Mouse (Mus musculus) CH12.LX (cell line): ENCODE data around the gene Laptm4a. TPM values are rescaled to one million over a fixed set of nuclear protein-coding genes. Genes with fewer than 3 reads are reported as not detected.

Source experiments
- DNase-seq: peaks from one replicate; pipeline ENCODE4 v3.0.0-alpha.2; 2013; ENCODE audit errors: extremely low read depth
- H3K27ac ChIP-seq: 2 replicates; pipeline ENCODE4 v1.5.1; 2012; ENCODE audit warnings: low read depth, mild to moderate bottlenecking, control low read depth, moderate library complexity; ENCODE audit not compliant: insufficient read depth
- H3K27me3 ChIP-seq: replicated peaks from 2 replicates; pipeline ENCODE3; 2012; ENCODE audit warnings: inconsistent platforms
- H3K36me3 ChIP-seq, 2 experiments: replicated peaks in 1 of 2; 2 replicates each; pipeline versions ENCODE3 to v1.6.1; 2012; ENCODE audit warnings: inconsistent platforms in 1 of 2, low read length in 1 of 2, mild to moderate bottlenecking in 1 of 2, mixed read lengths in 1 of 2, moderate library complexity in 1 of 2; ENCODE audit not compliant: control insufficient read depth in 1 of 2, insufficient read depth in 1 of 2
- H3K4me1 ChIP-seq, 2 experiments: 2 replicates each; pipeline ENCODE4 v1.6.1; 2012; ENCODE audit warnings: inconsistent platforms in 1 of 2, moderate library complexity in 1 of 2; ENCODE audit not compliant: insufficient read depth in 2 of 2, control insufficient read depth in 1 of 2
- H3K4me2 ChIP-seq: 2 replicates; pipeline ENCODE4 v1.6.1; 2012; ENCODE audit warnings: low read depth, mild to moderate bottlenecking, control low read depth; ENCODE audit not compliant: poor library complexity, insufficient read depth, severe bottlenecking
- H3K4me3 ChIP-seq, 3 experiments: fragments of 150-350 bp in 1 of 3; sonication (generic) in 1 of 3; replicated peaks in 1 of 3; 2 replicates each; pipeline versions ENCODE3 to v1.5.1; 2011 to 2012; ENCODE audit warnings: low read depth in 2 of 3, low read length in 2 of 3, mild to moderate bottlenecking in 2 of 3, moderate library complexity in 2 of 3, control low read depth in 1 of 3, improper control_type of control experiment in 1 of 3, inconsistent platforms in 1 of 3, mixed read lengths in 1 of 3; ENCODE audit not compliant: poor library complexity in 1 of 3
- H3K79me2 ChIP-seq: replicated peaks from 2 replicates; pipeline ENCODE4 v1.6.1; 2012; ENCODE audit warnings: mild to moderate bottlenecking, moderate library complexity; ENCODE audit not compliant: control insufficient read depth, poor library complexity, insufficient read depth, severe bottlenecking; ENCODE audit errors: extremely low read depth
- H3K9ac ChIP-seq: 2 replicates; pipeline ENCODE4 v1.6.1; 2012; ENCODE audit warnings: low read depth, mild to moderate bottlenecking, control low read depth, moderate library complexity; ENCODE audit not compliant: insufficient read depth
- H3K9me3 ChIP-seq: replicated peaks from 2 replicates; pipeline ENCODE3; 2012; ENCODE audit warnings: low read length, inconsistent platforms, mixed read lengths
- CHD1 ChIP-seq: IDR thresholded peaks from 2 replicates; pipeline ENCODE4 v1.6.1; 2012; ENCODE audit warnings: low read depth, low read length, improper control_type of control experiment, inconsistent platforms
- CHD2 ChIP-seq: IDR thresholded peaks from 2 replicates; pipeline ENCODE4 v1.6.1; 2011; ENCODE audit warnings: low read length, improper control_type of control experiment
- CTCF ChIP-seq, 2 experiments: IDR thresholded peaks in 1 of 2; conservative IDR thresholded peaks in 1 of 2; 2 replicates each; pipeline ENCODE4 v1.5.1; 2011 to 2012; ENCODE audit warnings: low read depth in 2 of 2, low read length in 2 of 2, improper control_type of control experiment in 1 of 2, inconsistent platforms in 1 of 2, mild to moderate bottlenecking in 1 of 2, moderate library complexity in 1 of 2
- ELF1 ChIP-seq: IDR thresholded peaks from 2 replicates; pipeline ENCODE4 v1.6.1; 2014; ENCODE audit warnings: low read depth, mild to moderate bottlenecking, inconsistent platforms, low read length, improper control_type of control experiment
- EP300 ChIP-seq: IDR thresholded peaks from 2 replicates; pipeline ENCODE4 v1.6.1; 2011; ENCODE audit warnings: low read length, improper control_type of control experiment
- ETS1 ChIP-seq: conservative IDR thresholded peaks from 2 replicates; pipeline ENCODE4 v1.6.1; 2012; ENCODE audit warnings: low read depth, mild to moderate bottlenecking, inconsistent platforms, low read length, improper control_type of control experiment, moderate library complexity
- GABPA ChIP-seq: IDR thresholded peaks from 2 replicates; pipeline ENCODE4 v1.6.1; 2012; ENCODE audit warnings: low read depth, low read length, improper control_type of control experiment, inconsistent platforms; ENCODE audit not compliant: insufficient replicate concordance
- IRF4 ChIP-seq: IDR thresholded peaks from 2 replicates; pipeline ENCODE4 v1.6.1; 2014; ENCODE audit warnings: low read depth, mild to moderate bottlenecking, inconsistent platforms, low read length, improper control_type of control experiment
- JUN ChIP-seq: IDR thresholded peaks from 2 replicates; pipeline ENCODE4 v1.6.1; 2011; ENCODE audit warnings: low read depth, mild to moderate bottlenecking, low read length, improper control_type of control experiment, moderate library complexity; ENCODE audit not compliant: insufficient read depth
- JUND ChIP-seq: conservative IDR thresholded peaks from 2 replicates; pipeline ENCODE4 v1.6.1; 2011; ENCODE audit warnings: low read depth, low read length, improper control_type of control experiment
- MAFK ChIP-seq: IDR thresholded peaks from 2 replicates; pipeline ENCODE4 v1.6.1; 2011; ENCODE audit warnings: low read length, improper control_type of control experiment; ENCODE audit not compliant: insufficient replicate concordance
- MAX ChIP-seq: IDR thresholded peaks from 2 replicates; pipeline ENCODE4 v1.6.1; 2011; ENCODE audit warnings: low read length, improper control_type of control experiment
- MAZ ChIP-seq: IDR thresholded peaks from 2 replicates; pipeline ENCODE4 v1.6.1; 2012; ENCODE audit warnings: low read depth, mild to moderate bottlenecking, inconsistent platforms, low read length, improper control_type of control experiment, moderate library complexity
- MEF2A ChIP-seq: IDR thresholded peaks from 2 replicates; pipeline ENCODE4 v1.6.1; 2014; ENCODE audit warnings: low read depth, mild to moderate bottlenecking, inconsistent platforms, low read length, improper control_type of control experiment, borderline replicate concordance
- MXI1 ChIP-seq: IDR thresholded peaks from 2 replicates; pipeline ENCODE4 v1.6.1; 2011; ENCODE audit warnings: mild to moderate bottlenecking, low read depth, low read length, improper control_type of control experiment
- NELFE ChIP-seq: IDR thresholded peaks from 2 replicates; pipeline ENCODE4 v1.6.1; 2011; ENCODE audit warnings: low read depth, low read length, improper control_type of control experiment
- PAX5 ChIP-seq: IDR thresholded peaks from 2 replicates; pipeline ENCODE4 v1.6.1; 2012; ENCODE audit warnings: low read length, inconsistent platforms, mixed read lengths
- POLR2A ChIP-seq: IDR thresholded peaks from 2 replicates; pipeline ENCODE4 v1.6.1; 2011; ENCODE audit warnings: low read depth, mild to moderate bottlenecking, improper control_type of control experiment, low read length
- RAD21 ChIP-seq: IDR thresholded peaks from 2 replicates; pipeline ENCODE4 v1.6.1; 2011; ENCODE audit warnings: low read depth, mild to moderate bottlenecking, low read length, improper control_type of control experiment, moderate library complexity
- SIN3A ChIP-seq: IDR thresholded peaks from 2 replicates; pipeline ENCODE4 v1.6.1; 2012; ENCODE audit warnings: low read length, improper control_type of control experiment, inconsistent platforms
- TBP ChIP-seq: conservative IDR thresholded peaks from 2 replicates; pipeline ENCODE4 v1.6.1; 2011; ENCODE audit warnings: low read depth, low read length, improper control_type of control experiment
- TCF12 ChIP-seq: IDR thresholded peaks from 2 replicates; pipeline ENCODE4 v1.6.1; 2014; ENCODE audit warnings: low read depth, mild to moderate bottlenecking, inconsistent platforms, low read length, improper control_type of control experiment
- UBTF ChIP-seq: IDR thresholded peaks from 2 replicates; pipeline ENCODE4 v1.6.1; 2012; ENCODE audit warnings: low read depth, mild to moderate bottlenecking, inconsistent platforms, low read length, improper control_type of control experiment, moderate library complexity
- USF1 ChIP-seq: IDR thresholded peaks from 2 replicates; pipeline ENCODE4 v1.6.1; 2014; ENCODE audit warnings: low read depth, mild to moderate bottlenecking, inconsistent platforms, low read length, improper control_type of control experiment
- USF2 ChIP-seq: conservative IDR thresholded peaks from 2 replicates; pipeline ENCODE4 v1.6.1; 2011; ENCODE audit warnings: low read depth, low read length, improper control_type of control experiment
- ZKSCAN1 ChIP-seq: IDR thresholded peaks from 2 replicates; pipeline ENCODE4 v1.6.1; 2012; ENCODE audit warnings: low read depth, inconsistent platforms, low read length, improper control_type of control experiment, borderline replicate concordance
- ZMIZ1 ChIP-seq: IDR thresholded peaks from 2 replicates; pipeline ENCODE4 v1.6.1; 2012; ENCODE audit warnings: low read depth, mild to moderate bottlenecking, inconsistent platforms, low read length, improper control_type of control experiment
- ZNF384 ChIP-seq: IDR thresholded peaks from 2 replicates; pipeline ENCODE4 v1.6.1; 2012; ENCODE audit warnings: low read depth, low read length, improper control_type of control experiment, inconsistent platforms
- dilution Hi-C: fragments of 300-500 bp; cut with MboI; formaldehyde crosslinking; loops from 2 replicates; pipeline ENCODE4 v1.14.3; 2020; ENCODE audit warnings: low sequenced_read_pairs; ENCODE audit not compliant: extremely low pct_unique_long_range_greater_than_20kb, extremely low pct_ligation_motif_present
- in situ Hi-C: fragments of 300-500 bp; cut with MboI; formaldehyde crosslinking; loops from 3 replicates; pipeline ENCODE4 v1.14.3; 2019; ENCODE audit warnings: low sequenced_read_pairs, low pct_ligation_motif_present, low pct_unique_long_range_greater_than_20kb, mixed read lengths
- polyA plus RNA-seq: library from polyadenylated mRNA; unstranded; fragments of >175 nt; gene quantifications from 2 replicates; pipeline ENCODE4 v1.2.1, GENCODE M21; 2012; ENCODE audit warnings: low read depth; ENCODE audit not compliant: insufficient read length
- total RNA-seq, 2 experiments: library from RNA; depleted of rRNA; stranded (reverse); fragments of 300-350 nt in 1 of 2; fragments of >200 nt in 1 of 2; gene quantifications; 2 replicates each; pipeline ENCODE4 v1.2.3; 2012 to 2014

Laptm4a gene
- total and polyA plus RNA-seq, 3 experiments, result 48.3 to 73.8 (median 64.5) TPM

DNA sequence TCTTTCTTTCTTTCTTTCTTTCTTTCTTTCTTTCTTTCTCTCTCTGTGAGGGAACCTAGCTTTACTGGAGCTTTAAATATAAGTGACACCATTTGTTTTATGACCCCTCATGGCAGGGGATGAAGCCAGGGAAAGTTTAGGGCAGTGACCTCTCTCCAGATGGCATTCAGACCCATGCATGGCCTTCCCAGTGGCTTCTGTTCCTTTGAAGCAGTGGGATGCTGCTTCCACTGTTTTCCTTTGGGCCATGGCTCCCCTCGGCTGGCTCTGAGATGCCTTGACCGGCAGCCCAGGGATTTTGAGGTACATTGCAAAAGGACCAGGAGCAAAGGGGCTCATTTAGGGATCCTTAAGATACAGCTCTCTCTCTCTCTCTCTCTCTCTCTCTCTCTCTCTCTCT, 19.5 kb upstream of the Laptm4a start:
- H3K9ac ChIP-seq, result no peak overlapping the region
- H3K4me3 ChIP-seq, result no peak overlapping the region
- no peak overlapping the region for H3K27ac ChIP-seq
- dilution Hi-C loops, result no loop called here
- in situ Hi-C loops, result no loop called here
- H3K79me2 ChIP-seq, result no peaks in the 10 kb centered on the region
- no peaks in the 10 kb centered on the region for H3K36me3 ChIP-seq
- no peak for DNase-seq
- TF ChIP-seq USF2, result no peak
- no peak for TF ChIP-seq PAX5
- TF ChIP-seq MXI1, result no peak
- no peak for TF ChIP-seq ETS1
- no peak for TF ChIP-seq ZNF384
- no peak for TF ChIP-seq CHD2
- no peak for TF ChIP-seq MAX
- no peak for TF ChIP-seq USF1
- TF ChIP-seq IRF4, result no peak
- no peak for TF ChIP-seq ELF1
- no peak for TF ChIP-seq EP300
- TF ChIP-seq TCF12, result no peak
- TF ChIP-seq UBTF, result no peak
- no peak for TF ChIP-seq JUN
- TF ChIP-seq CHD1, result no peak
- TF ChIP-seq MAZ, result no peak
- no peak for TF ChIP-seq GABPA
- no peak for TF ChIP-seq CTCF (conservative IDR thresholded peaks at IDR 0.05 in 1 of 2, IDR thresholded peaks at IDR 0.05 in 1 of 2; ENCODE audit: low read depth in 2 of 2, low read length in 2 of 2)
- TF ChIP-seq SIN3A, result no peak
- no peak for TF ChIP-seq ZKSCAN1
- H3K9me3 ChIP-seq, result peaks cover 2% of the 10 kb centered on the region
- H3K27me3 ChIP-seq, result no peaks in the 10 kb centered on the region
- no peak overlapping the region for H3K4me2 ChIP-seq
- H3K4me1 ChIP-seq, result peaks cover 0 to 18% of the 10 kb centered on the region in 2 experiments; a peak in 2 of 4 replicates

DNA sequence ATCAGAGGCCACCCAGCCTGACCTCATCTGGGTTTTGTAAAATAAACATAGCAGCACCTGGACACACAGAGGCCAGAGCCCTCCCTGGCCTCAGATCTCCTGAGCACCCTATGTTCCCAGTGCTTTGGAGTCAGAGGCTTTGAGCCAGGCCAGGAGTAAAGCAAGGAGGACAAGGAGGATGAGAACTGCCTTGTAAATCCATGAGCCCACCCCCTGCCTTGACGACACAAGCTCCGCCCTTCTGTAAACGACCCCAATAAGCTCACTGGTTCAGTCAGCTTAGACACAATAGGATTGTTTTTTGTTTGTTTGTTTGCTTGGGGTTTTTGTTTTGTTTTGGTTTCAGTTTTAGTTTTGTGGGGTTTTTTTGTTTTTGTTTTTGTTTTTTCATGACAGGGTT, 19.0 kb upstream of the Laptm4a start:
- Histone ChIP-seq H3K27me3 (no peaks in the 10 kb centered on the region), H3K4me2 (no peak overlapping the region), H3K4me1 (peaks cover 0 to 20% of the 10 kb centered on the region in 2 experiments; a peak in 2 of 4 replicates), H3K9me3 (peaks cover 2% of the 10 kb centered on the region), H3K36me3 (no peaks in the 10 kb centered on the region), H3K79me2 (no peaks in the 10 kb centered on the region), H3K27ac (no peak overlapping the region), H3K9ac (no peak overlapping the region), H3K4me3 (no peak overlapping the region)
- no peak for DNase-seq
- TF ChIP-seq TCF12 (no peak), SIN3A (no peak), CTCF (conservative IDR thresholded peaks at IDR 0.05 in 1 of 2, IDR thresholded peaks at IDR 0.05 in 1 of 2; ENCODE audit: low read depth in 2 of 2, low read length in 2 of 2) (no peak), MEF2A (no peak), ZMIZ1 (no peak), MAZ (no peak), MAFK (no peak), TBP (no peak), CHD1 (no peak), JUND (no peak), RAD21 (no peak), POLR2A (no peak), NELFE (no peak)
- in situ Hi-C loops, result no loop called here
- dilution Hi-C loops, result no loop called here
